Mouse (Mus musculus): ENCODE measurements around the gene Crybb3. TPM values are rescaled to one million over a fixed set of nuclear protein-coding genes. Genes with fewer than 3 reads are reported as not detected.

Gene Crybb3
- total and polyA plus RNA-seq, 2 experiments from 2014 or later, result 0.89 TPM; not detected in 1

DNA sequence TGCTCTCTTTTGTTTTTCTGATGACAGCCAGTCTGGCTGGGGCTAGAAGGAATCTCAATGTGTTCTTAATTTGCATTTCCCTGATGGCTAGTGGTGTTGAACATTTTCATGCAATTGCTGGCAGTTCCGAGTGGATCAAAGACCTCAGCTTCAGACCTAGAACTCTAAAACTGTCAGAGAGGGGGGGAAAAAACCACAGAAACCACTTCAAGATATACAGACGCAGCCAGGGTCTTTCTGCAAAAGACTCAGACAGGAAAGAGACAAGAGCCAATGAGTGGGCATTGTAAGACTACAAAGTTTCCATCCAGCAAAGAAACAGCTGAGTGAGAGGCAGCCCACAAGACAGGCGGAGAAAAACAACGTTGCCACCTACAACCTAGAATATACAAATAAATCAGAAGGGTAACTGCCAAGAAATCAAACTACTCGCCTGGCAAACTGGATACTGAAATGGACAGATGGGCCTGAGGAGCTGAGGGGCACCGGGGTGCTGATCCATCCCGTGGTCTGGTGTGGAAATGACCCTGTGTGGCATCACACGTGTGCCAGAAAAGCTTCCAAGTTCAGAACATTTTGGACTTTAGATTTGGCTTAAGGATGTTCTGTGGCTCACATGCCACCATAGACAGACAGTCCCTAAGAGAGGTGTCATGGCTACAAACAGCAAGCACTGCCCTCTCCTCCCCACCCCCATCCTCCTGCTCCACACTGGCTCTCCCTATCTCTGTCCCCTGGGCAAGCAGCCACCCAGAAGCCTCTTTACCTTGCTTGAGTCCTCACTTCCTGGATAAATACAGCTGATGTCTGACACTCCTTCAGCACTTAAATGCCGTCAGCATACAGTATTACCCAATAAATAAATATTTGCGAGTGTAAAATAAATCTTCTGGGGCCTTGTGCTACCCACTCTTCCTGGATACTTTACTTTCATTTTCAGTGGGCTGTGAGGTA is 46.0 kb downstream of the Crybb3 start:
- no peak overlapping the region for H3K4me3 ChIP-seq (ENCODE audit: low read depth, low read length)
- H3K4me1 ChIP-seq (ENCODE audit: control insufficient read depth, insufficient read depth), result peaks cover 23% of the 10 kb centered on the region
- H3K27ac ChIP-seq (ENCODE audit: low read depth), result 0 out of 2 replicates have a peak overlapping the region, but pooled peaks have one; percentile 30
- WGBS, result 53% methylated on average over 10 of the region's 10 CpGs
- no peaks in the 10 kb centered on the region for H3K9me3 ChIP-seq (replicated peaks; ENCODE audit: control insufficient read depth, low read length)
- no peak overlapping the region for H3K9ac ChIP-seq (replicated peaks; ENCODE audit: low read depth, low read length)
- H3K36me3 ChIP-seq (replicated peaks; ENCODE audit: control insufficient read depth, insufficient read depth, low read length), result no peaks in the 10 kb centered on the region
- DNase-seq (ENCODE audit: low spot score), result peak; percentile 70
- H3K27me3 ChIP-seq (ENCODE audit: control insufficient read depth, insufficient read depth, low read length), result no peaks in the 10 kb centered on the region
- H3K4me2 ChIP-seq (ENCODE audit: low read depth, low read length), result peak overlapping the region; percentile 10; the same call in 1 of the 2 replicates
- ATAC-seq (ENCODE audit: insufficient read depth, low read depth), result peak; percentile 66
- TF ChIP-seq CTCF (IDR thresholded peaks at IDR 0.05; ENCODE audit: low read depth) (no peak), EP300 (IDR thresholded peaks at IDR 0.05; ENCODE audit: low read depth) (no peak)

DNA sequence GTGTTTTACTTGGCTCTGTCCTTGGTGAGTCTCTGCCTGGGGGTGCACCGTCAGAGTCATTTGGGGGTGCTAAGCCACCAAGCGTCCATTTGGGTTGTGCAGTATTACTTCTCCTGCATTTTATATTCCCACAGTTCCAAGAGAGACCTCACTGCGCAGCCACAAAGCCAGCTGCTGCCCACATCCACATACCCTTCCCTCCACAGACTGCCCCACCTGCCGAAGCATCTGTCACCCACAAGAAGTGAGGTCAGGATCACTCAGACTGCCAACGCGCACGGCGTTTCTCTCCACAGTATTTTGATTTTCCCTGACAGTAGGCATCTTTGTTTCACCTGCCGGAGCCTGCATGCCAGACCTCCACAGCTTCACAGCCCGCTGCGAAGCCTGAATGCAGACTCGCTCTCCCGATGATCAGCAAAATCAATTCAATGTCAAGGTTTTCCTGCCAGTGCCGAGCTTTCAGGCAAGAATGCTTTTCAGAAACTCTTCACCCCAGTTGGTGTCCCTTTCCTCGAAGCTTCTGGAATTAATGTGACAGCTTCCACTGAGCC is 50.1 kb downstream of the Crybb3 start:
- peaks cover 23% of the 10 kb centered on the region for H3K4me1 ChIP-seq (ENCODE audit: control insufficient read depth, insufficient read depth)
- DNase-seq (ENCODE audit: low spot score), result no peak
- TF ChIP-seq EP300 (IDR thresholded peaks at IDR 0.05; ENCODE audit: low read depth) (no peak), CTCF (IDR thresholded peaks at IDR 0.05; ENCODE audit: low read depth) (no peak)
- H3K27ac ChIP-seq (ENCODE audit: low read depth), result no peak overlapping the region
- no peaks in the 10 kb centered on the region for H3K36me3 ChIP-seq (replicated peaks; ENCODE audit: control insufficient read depth, insufficient read depth, low read length)
- H3K9me3 ChIP-seq (replicated peaks; ENCODE audit: control insufficient read depth, low read length), result no peaks in the 10 kb centered on the region
- H3K4me2 ChIP-seq (ENCODE audit: low read depth, low read length), result no peak overlapping the region
- H3K9ac ChIP-seq (replicated peaks; ENCODE audit: low read depth, low read length), result no peak overlapping the region
- no peak overlapping the region for H3K4me3 ChIP-seq (ENCODE audit: low read depth, low read length)
- 74% methylated on average over 15 of the region's 15 CpGs for WGBS
- ATAC-seq (ENCODE audit: insufficient read depth, low read depth), result no peak
- no peaks in the 10 kb centered on the region for H3K27me3 ChIP-seq (ENCODE audit: control insufficient read depth, insufficient read depth, low read length)

DNA sequence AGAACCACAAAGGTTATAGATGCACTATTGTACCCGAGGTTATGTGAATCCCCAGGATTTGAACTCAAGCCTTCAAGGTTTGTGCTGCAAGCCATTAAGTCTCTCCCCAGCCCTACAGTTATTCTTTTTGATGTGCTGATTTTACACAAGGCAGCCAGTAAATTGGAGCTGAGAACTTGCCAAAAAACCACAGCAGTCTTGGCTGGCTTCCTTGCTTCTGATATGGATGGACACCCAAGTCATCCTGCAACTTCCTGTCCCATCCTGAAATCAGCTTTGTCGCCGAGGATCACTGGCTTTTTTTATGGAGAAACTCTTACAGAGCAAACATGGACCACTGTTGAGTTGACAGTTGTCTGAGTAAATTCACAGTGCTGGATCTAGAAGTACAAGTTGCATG is 51.3 kb downstream of the Crybb3 start:
- no peak for ATAC-seq (ENCODE audit: insufficient read depth, low read depth)
- peaks cover 11% of the 10 kb centered on the region for H3K4me1 ChIP-seq (ENCODE audit: control insufficient read depth, insufficient read depth)
- no peak overlapping the region for H3K9ac ChIP-seq (replicated peaks; ENCODE audit: low read depth, low read length)
- TF ChIP-seq CTCF (IDR thresholded peaks at IDR 0.05; ENCODE audit: low read depth) (no peak), EP300 (IDR thresholded peaks at IDR 0.05; ENCODE audit: low read depth) (no peak)
- no peak overlapping the region for H3K27ac ChIP-seq (ENCODE audit: low read depth)
- WGBS, result 58% methylated on average over 3 of the region's 3 CpGs
- H3K27me3 ChIP-seq (ENCODE audit: control insufficient read depth, insufficient read depth, low read length), result no peaks in the 10 kb centered on the region
- no peaks in the 10 kb centered on the region for H3K36me3 ChIP-seq (replicated peaks; ENCODE audit: control insufficient read depth, insufficient read depth, low read length)
- DNase-seq (ENCODE audit: low spot score), result no peak
- H3K4me2 ChIP-seq (ENCODE audit: low read depth, low read length), result no peak overlapping the region
- H3K4me3 ChIP-seq (ENCODE audit: low read depth, low read length), result no peak overlapping the region
- no peaks in the 10 kb centered on the region for H3K9me3 ChIP-seq (replicated peaks; ENCODE audit: control insufficient read depth, low read length)

DNA sequence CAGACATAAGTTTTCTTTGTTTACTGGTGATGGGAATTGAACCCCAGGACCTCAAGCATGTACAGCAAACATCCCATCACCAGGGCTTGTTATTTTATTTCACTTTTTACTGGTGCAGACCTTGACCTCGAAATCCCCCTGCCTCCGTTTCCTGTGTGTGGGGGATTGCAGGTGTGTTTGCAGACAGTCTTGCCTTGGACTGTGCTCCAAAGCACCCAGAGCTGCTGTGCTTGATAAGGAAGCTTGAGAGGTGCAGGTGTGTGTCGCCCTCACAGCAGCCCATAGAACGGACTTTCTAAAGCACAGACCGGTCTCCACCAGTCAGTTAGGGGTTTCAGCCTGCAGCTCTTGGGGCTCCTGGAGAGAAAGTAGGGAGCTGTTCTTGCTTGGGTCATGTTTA is 54.7 kb downstream of the Crybb3 start:
- Histone ChIP-seq H3K4me3 (ENCODE audit: low read depth, low read length) (no peak overlapping the region), H3K4me2 (ENCODE audit: low read depth, low read length) (no peak overlapping the region), H3K36me3 (replicated peaks; ENCODE audit: control insufficient read depth, insufficient read depth, low read length) (no peaks in the 10 kb centered on the region)

More for the DNA sequence above, 54.7 kb downstream of the Crybb3 start:
- peaks cover 10% of the 10 kb centered on the region for H3K4me1 ChIP-seq (ENCODE audit: control insufficient read depth, insufficient read depth)
- no peak overlapping the region for H3K27ac ChIP-seq (ENCODE audit: low read depth)
- TF ChIP-seq CTCF (IDR thresholded peaks at IDR 0.05; ENCODE audit: low read depth), result no peak
- TF ChIP-seq EP300 (IDR thresholded peaks at IDR 0.05; ENCODE audit: low read depth), result no peak
- WGBS, result 89% methylated on average over 5 of the region's 5 CpGs
- no peak for ATAC-seq (ENCODE audit: insufficient read depth, low read depth)
- no peaks in the 10 kb centered on the region for H3K27me3 ChIP-seq (ENCODE audit: control insufficient read depth, insufficient read depth, low read length)
- no peaks in the 10 kb centered on the region for H3K9me3 ChIP-seq (replicated peaks; ENCODE audit: control insufficient read depth, low read length)
- no peak for DNase-seq (ENCODE audit: low spot score)
- H3K9ac ChIP-seq (replicated peaks; ENCODE audit: low read depth, low read length), result no peak overlapping the region

Other genes starting within 250 kb of the Crybb3 start
- 99.8 and 110 TPM in 2 replicates for gene Myo18b, start 185.2 kb downstream of the Crybb3 start, total RNA-seq (2014; rRNA removed; ENCODE audit: low replicate concordance)
- gene Myo18b, start 185.2 kb downstream of the Crybb3 start, polyA plus RNA-seq (2015; fragmentation: Nextera tagmentation; extraction: Ambion mirVana), result 23.3 and 26.5 TPM in 2 replicates
- gene Grk3, start 65.8 kb downstream of the Crybb3 start, total RNA-seq (2014; rRNA removed; ENCODE audit: low replicate concordance), result 33.8 and 41.8 TPM in 2 replicates
- gene Grk3, start 65.8 kb downstream of the Crybb3 start, polyA plus RNA-seq (2015; fragmentation: Nextera tagmentation; extraction: Ambion mirVana), result 12.2 and 12.3 TPM in 2 replicates
- gene Crybb2, start 11.5 kb downstream of the Crybb3 start, total RNA-seq (2014; rRNA removed; ENCODE audit: low replicate concordance), result not detected in 2 replicates
- gene Crybb2, start 11.5 kb downstream of the Crybb3 start, polyA plus RNA-seq (2015; fragmentation: Nextera tagmentation; extraction: Ambion mirVana), result not detected in 2 replicates
- gene 2900026A02Rik, start 139.7 kb upstream of the Crybb3 start, total RNA-seq (2014; rRNA removed; ENCODE audit: low replicate concordance), result 17.0 and 18.9 TPM in 2 replicates
- 8.1 and 10.2 TPM in 2 replicates for gene 2900026A02Rik, start 139.7 kb upstream of the Crybb3 start, polyA plus RNA-seq (2015; fragmentation: Nextera tagmentation; extraction: Ambion mirVana)
- not detected in 2 replicates for gene Tmem211, start 145.3 kb upstream of the Crybb3 start, total RNA-seq (2014; rRNA removed; ENCODE audit: low replicate concordance)
- gene Tmem211, start 145.3 kb upstream of the Crybb3 start, polyA plus RNA-seq (2015; fragmentation: Nextera tagmentation; extraction: Ambion mirVana), result not detected in 2 replicates
- gene Sgsm1, start 229.2 kb upstream of the Crybb3 start, total RNA-seq (2014; rRNA removed; ENCODE audit: low replicate concordance), result 0.35 and 1.1 TPM in 2 replicates
- 0.11 and 0.32 TPM in 2 replicates for gene Sgsm1, start 229.2 kb upstream of the Crybb3 start, polyA plus RNA-seq (2015; fragmentation: Nextera tagmentation; extraction: Ambion mirVana)

All from heart, postnatal 0 days (tissue).